Mouse (Mus musculus): ENCODE measurements around the gene 1110051M20Rik.

- TF ChIP-seq POLR2AphosphoS5 (IDR thresholded peaks at IDR 0.05; ENCODE audit: insufficient replicate concordance, low read depth, low read length) (no peak), CTCF (IDR thresholded peaks at IDR 0.05; ENCODE audit: low read depth, low read length) (no peak), GATA1 (IDR thresholded peaks at IDR 0.05; ENCODE audit: borderline replicate concordance, low read length) (no peak)
These were observed 33.0 kb downstream of the 1110051M20Rik start for GRCm38 (mm10) chr2:91411473-91411872.
